Mouse (Mus musculus) brown adipose tissue, adult 24 weeks (tissue): Measurements from ENCODE around the gene St6galnac3. TPM values are rescaled to one million over a fixed set of nuclear protein-coding genes. Genes with fewer than 3 reads are reported as not detected.

Experiments used
- H3K27ac ChIP-seq: fragments of 200-500 bp; replicated peaks from 2 replicates; pipeline ENCODE4 v1.5.1; 2012; ENCODE audit warnings: low read depth, mild to moderate bottlenecking, low read length
- H3K4me1 ChIP-seq: fragments of 200-500 bp; 2 replicates; pipeline ENCODE4 v1.6.1; 2012; ENCODE audit warnings: low read length, mixed read lengths; ENCODE audit not compliant: control insufficient read depth, insufficient read depth, insufficient read length
- H3K4me3 ChIP-seq: fragments of 200-500 bp; 2 replicates; pipeline ENCODE4 v1.5.1; 2012; ENCODE audit warnings: low read depth, mild to moderate bottlenecking, low read length, moderate library complexity; ENCODE audit not compliant: insufficient read depth
- polyA plus RNA-seq: library from polyadenylated mRNA; stranded (reverse); fragments of >200 nt; gene quantifications from 2 replicates; pipeline ENCODE4 v1.2.4, GENCODE M21; 2012; ENCODE audit not compliant: missing spikeins, insufficient read depth, insufficient read length

The St6galnac3 gene
- polyA plus RNA-seq, 1 experiment, result 4.4 TPM

DNA sequence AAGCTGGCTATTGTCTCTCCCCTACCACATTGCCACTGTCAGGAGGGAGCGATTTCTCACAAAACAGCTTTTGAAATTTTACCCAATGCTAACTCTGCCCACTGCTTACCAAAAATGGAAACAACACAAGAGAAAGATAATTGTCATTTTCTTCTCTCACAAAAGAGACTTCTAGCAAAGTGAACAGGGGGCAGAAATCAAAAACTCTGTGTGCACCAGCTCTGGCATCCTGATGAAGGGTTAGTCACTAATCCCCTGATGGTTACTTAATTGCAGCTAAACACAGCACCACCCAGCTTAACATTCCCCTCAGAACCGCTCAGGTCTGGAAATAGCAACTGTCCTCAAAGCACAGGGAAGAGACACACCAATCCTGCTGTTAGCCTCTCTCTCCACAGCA, 144.3 kb downstream of the St6galnac3 start:
- Histone ChIP-seq H3K27ac (no peak overlapping the region), H3K4me3 (no peak overlapping the region), H3K4me1 (peaks cover 7% of the 10 kb centered on the region; the same call in 1 of the 2 replicates)

DNA sequence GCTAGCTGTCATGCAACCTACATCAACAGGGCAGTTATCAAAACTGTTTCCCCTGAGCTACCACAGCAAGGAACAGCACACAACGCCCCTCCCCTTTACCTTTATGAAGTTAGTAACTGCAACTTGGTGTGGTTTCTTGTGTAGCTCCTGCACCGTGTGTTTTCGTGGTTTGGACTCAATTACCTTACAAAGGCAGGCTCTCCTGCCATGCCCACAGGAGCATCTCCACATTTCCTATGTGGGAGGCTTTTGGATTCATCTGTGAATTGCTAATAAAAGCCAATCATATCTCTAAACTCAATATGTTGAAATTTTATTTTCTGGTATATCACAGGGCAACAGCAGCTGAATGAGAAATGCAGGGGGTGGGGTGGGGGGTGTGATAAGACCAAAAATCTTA, 144.8 kb downstream of the St6galnac3 start:
- Histone ChIP-seq H3K27ac (no peak overlapping the region), H3K4me3 (no peak overlapping the region), H3K4me1 (peaks cover 7% of the 10 kb centered on the region; the same call in 1 of the 2 replicates)

DNA sequence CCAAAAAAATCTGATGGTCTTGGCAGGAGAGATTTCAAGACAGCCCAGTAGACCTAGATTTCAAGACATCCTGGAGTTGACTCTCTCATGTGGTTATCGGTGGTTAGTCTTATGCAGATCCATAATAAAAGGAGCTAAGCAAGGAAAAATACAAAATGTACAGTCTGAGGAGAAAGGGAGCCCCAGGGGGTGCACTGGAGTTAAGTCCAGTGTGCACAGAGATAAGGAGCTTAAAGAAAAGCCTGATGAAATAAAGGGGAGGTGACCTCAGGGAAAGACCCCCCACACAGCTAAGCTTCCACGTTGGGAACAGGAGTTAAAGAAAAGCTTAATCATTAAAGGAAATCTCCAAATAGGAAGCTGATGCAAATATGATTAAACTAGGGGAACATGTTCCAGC, 147.7 kb downstream of the St6galnac3 start:
- Histone ChIP-seq H3K4me3 (no peak overlapping the region), H3K4me1 (peaks cover 4% of the 10 kb centered on the region; the same call in 1 of the 2 replicates), H3K27ac (no peak overlapping the region)

GRCm38 (mm10) chr3:153571152-153571551, 153.8 kb downstream of the St6galnac3 start:
- no peak overlapping the region for H3K27ac ChIP-seq
- H3K4me1 ChIP-seq, result no peaks in the 10 kb centered on the region
- no peak overlapping the region for H3K4me3 ChIP-seq

GRCm38 (mm10) chr3:153568815-153569214, 156.2 kb downstream of the St6galnac3 start:
- no peaks in the 10 kb centered on the region; the same call in 1 of the 2 replicates for H3K4me1 ChIP-seq
- H3K4me3 ChIP-seq, result no peak overlapping the region
- H3K27ac ChIP-seq, result no peak overlapping the region

DNA sequence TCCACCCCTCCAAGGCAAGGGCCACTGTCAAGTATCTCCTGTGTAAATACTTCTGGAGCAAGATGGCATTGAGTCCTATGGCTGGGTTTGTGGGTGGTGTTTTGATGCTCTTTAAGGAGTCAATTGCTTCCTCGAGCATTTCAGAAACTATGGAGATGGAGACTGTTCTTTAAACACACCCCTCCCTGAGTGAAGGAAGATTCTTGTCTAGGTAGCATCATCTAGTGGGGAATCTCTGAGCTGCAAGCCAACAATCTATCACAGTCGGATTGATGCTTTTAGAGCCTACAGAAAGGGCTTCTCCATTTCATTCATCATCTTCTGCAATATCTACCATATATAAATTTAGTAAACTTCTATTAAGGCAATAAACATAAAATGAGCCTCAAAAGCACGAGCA, 157.1 kb downstream of the St6galnac3 start:
- H3K27ac ChIP-seq, result no peak overlapping the region
- no peak overlapping the region for H3K4me3 ChIP-seq
- H3K4me1 ChIP-seq, result no peaks in the 10 kb centered on the region; the same call in 1 of the 2 replicates

DNA sequence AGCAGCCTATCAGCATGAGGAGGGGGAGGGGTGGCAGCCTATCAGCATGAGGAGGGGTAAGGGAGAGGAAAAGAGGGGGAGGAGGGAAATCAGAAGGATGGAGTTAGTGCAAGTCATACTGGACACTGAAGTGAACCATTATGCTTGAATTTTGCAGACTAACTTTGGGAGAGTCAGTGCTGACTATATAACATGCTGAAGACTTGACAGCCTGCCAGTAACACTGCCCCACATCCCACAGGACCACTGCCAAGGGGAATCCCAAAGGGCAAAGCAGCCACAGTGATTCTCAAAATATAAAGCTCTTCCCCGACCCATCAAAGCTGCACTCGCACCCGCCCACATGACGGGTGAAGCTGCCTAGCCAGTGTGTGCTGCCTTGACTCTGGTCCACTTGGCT, 157.5 kb downstream of the St6galnac3 start:
- no peak overlapping the region for H3K4me3 ChIP-seq
- H3K27ac ChIP-seq, result no peak overlapping the region
- H3K4me1 ChIP-seq, result no peaks in the 10 kb centered on the region; the same call in 1 of the 2 replicates

- Histone ChIP-seq H3K4me1 (no peaks in the 10 kb centered on the region; the same call in 1 of the 2 replicates), H3K4me3 (no peak overlapping the region), H3K27ac (no peak overlapping the region)
Observed at GRCm38 (mm10) chr3:153566100-153566499, 158.9 kb downstream of the St6galnac3 start.

DNA sequence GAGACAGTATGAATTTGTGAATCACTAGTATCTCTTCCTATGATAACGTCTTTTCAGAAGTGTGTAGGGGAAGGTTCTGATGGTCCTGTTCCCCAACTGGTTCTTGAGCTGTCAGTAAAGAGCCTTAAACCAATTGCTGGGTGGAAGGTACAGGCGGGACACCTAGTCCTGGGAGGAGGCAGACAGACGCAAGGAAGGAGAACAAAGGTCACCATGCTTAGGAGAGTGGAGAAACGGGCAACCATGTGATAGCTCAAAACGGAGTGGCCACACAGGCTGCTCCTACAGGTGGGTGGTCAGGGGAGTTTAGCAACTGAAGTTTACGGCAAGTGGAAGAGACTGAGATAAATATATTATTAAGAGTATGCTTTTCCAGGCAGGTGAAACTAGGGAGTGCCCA, 164.1 kb downstream of the St6galnac3 start:
- no peak overlapping the region for H3K4me3 ChIP-seq
- H3K27ac ChIP-seq, result no peak overlapping the region
- H3K4me1 ChIP-seq, result no peaks in the 10 kb centered on the region; the same call in 1 of the 2 replicates

- Histone ChIP-seq H3K4me3 (no peak overlapping the region), H3K4me1 (no peaks in the 10 kb centered on the region; the same call in 1 of the 2 replicates), H3K27ac (no peak overlapping the region)
Observed at GRCm38 (mm10) chr3:153559586-153559985, 165.4 kb downstream of the St6galnac3 start.

- Histone ChIP-seq H3K27ac (no peak overlapping the region), H3K4me1 (no peaks in the 10 kb centered on the region), H3K4me3 (no peak overlapping the region)
Observed at GRCm38 (mm10) chr3:153556621-153557020, 168.4 kb downstream of the St6galnac3 start.

GRCm38 (mm10) chr3:153553712-153554111, 171.3 kb downstream of the St6galnac3 start:
- H3K4me1 ChIP-seq, result no peaks in the 10 kb centered on the region
- no peak overlapping the region for H3K4me3 ChIP-seq
- no peak overlapping the region for H3K27ac ChIP-seq

- Histone ChIP-seq H3K27ac (no peak overlapping the region), H3K4me1 (no peaks in the 10 kb centered on the region), H3K4me3 (no peak overlapping the region)
Observed at GRCm38 (mm10) chr3:153553226-153553625, 171.7 kb downstream of the St6galnac3 start.

GRCm38 (mm10) chr3:153546936-153547683, 177.9 kb downstream of the St6galnac3 start:
- H3K27ac ChIP-seq, result no peak overlapping the region
- H3K4me1 ChIP-seq, result no peaks in the 10 kb centered on the region
- no peak overlapping the region for H3K4me3 ChIP-seq

- no peaks in the 10 kb centered on the region for H3K4me1 ChIP-seq
- no peak overlapping the region for H3K4me3 ChIP-seq
- H3K27ac ChIP-seq, result no peak overlapping the region
Observed at GRCm38 (mm10) chr3:153539851-153540250, 185.1 kb downstream of the St6galnac3 start.

DNA sequence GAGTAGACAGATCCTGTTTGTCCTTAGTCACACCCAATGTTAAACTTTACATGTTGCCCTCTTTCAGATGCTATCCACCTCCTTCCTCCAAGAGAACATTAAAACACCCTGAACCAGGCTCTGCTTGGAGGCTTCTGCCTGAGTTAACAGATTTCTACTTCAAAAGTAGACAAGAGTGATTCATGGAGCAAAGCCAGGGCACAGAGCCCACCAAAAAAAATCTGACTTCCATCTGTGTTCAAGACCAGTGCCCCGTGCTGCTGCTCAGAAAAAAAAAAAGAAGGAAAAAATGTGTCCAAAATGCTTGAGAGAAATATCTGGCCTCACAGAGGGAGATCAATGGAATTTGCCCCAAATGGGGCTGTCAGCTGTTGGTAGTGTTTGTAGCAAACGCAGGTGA, 186.6 kb downstream of the St6galnac3 start:
- no peaks in the 10 kb centered on the region for H3K4me1 ChIP-seq
- no peak overlapping the region for H3K27ac ChIP-seq
- H3K4me3 ChIP-seq, result no peak overlapping the region
